In genomic region chr14:121676121-121676591, GRCm38 (mm10) we compare ENCODE assay signal across 8 mouse cellular contexts.
DNase-seq lines count a peak whose midpoint lies in the region; ATAC-seq and TF ChIP-seq lines count a peak whose summit lies in the region.

No protein-coding gene starts in this region.

- H3K27me3 ChIP-seq in midbrain, embryonic 12.5 days, result no peaks in the 10 kb centered on the region
- no peaks in the 10 kb centered on the region for H3K27me3 ChIP-seq in midbrain, embryonic 13.5 days
- H3K27me3 ChIP-seq in hindbrain, postnatal 0 days (ENCODE audit: insufficient read depth, low read length), result no peaks in the 10 kb centered on the region
- H3K27me3 ChIP-seq in stomach, embryonic 15.5 days (replicated peaks), result no peaks in the 10 kb centered on the region

- no peak for ATAC-seq in midbrain, embryonic 12.5 days (ENCODE audit: low FRiP score, low read depth)
- ATAC-seq in midbrain, embryonic 13.5 days, result no peak
- ATAC-seq in hindbrain, postnatal 0 days, result peak; percentile 39; the same call in 1 of the 2 replicates
- peak; percentile 17; the same call in 1 of the 2 replicates for ATAC-seq in stomach, embryonic 15.5 days (ENCODE audit: insufficient read depth, low FRiP score, low read depth)
- ATAC-seq in monocyte, adult 5-6 weeks (replicated peaks; ENCODE audit: insufficient number of reproducible peaks, low FRiP score, low TSS enrichment, poor library complexity, severe bottlenecking), result no peak

- H3K4me1 ChIP-seq in midbrain, embryonic 12.5 days, result peaks cover 14% of the 10 kb centered on the region; the same call in 1 of the 2 replicates
- peaks cover 9% of the 10 kb centered on the region; the same call in 1 of the 2 replicates for H3K4me1 ChIP-seq in midbrain, embryonic 13.5 days (replicated peaks)
- H3K4me1 ChIP-seq in hindbrain, postnatal 0 days (ENCODE audit: insufficient read depth, low read length), result peaks cover 8% of the 10 kb centered on the region; the same call in 1 of the 2 replicates
- H3K4me1 ChIP-seq in stomach, embryonic 15.5 days, result peaks cover 22% of the 10 kb centered on the region

- peak; percentile 44 for DNase-seq in gastrocnemius, adult 18-20 months (ENCODE audit: low spot score)
- DNase-seq in hindbrain, postnatal 0 days (ENCODE audit: low spot score), result no peak
- DNase-seq in cerebellum, postnatal 10 days, result no peak
- no peak for DNase-seq in frontal cortex, postnatal 10 days (ENCODE audit: low spot score in 2 of 2)

- H3K4me2 ChIP-seq in midbrain, embryonic 12.5 days (replicated peaks), result no peak overlapping the region
- H3K4me2 ChIP-seq in midbrain, embryonic 13.5 days (replicated peaks), result no peak overlapping the region
- no peak overlapping the region for H3K4me2 ChIP-seq in hindbrain, postnatal 0 days (ENCODE audit: low read depth, low read length)
- H3K4me2 ChIP-seq in stomach, embryonic 15.5 days, result no peak overlapping the region

- H3K27ac ChIP-seq in midbrain, embryonic 12.5 days (replicated peaks), result 0 out of 2 replicates have a peak overlapping the region, but pooled peaks have one; percentile 3
- H3K27ac ChIP-seq in midbrain, embryonic 13.5 days, result no peak overlapping the region; the same call in 1 of the 2 replicates
- H3K27ac ChIP-seq in hindbrain, postnatal 0 days, result peak overlapping the region; percentile 36; the same call in 1 of the 2 replicates
- peak overlapping the region; percentile 71 for H3K27ac ChIP-seq in stomach, embryonic 15.5 days

- peaks cover 8% of the 10 kb centered on the region; the same call in 1 of the 2 replicates for H3K9me3 ChIP-seq in midbrain, embryonic 12.5 days
- peaks cover 2% of the 10 kb centered on the region; the same call in 1 of the 2 replicates for H3K9me3 ChIP-seq in midbrain, embryonic 13.5 days
- no peaks in the 10 kb centered on the region for H3K9me3 ChIP-seq in hindbrain, postnatal 0 days (ENCODE audit: low read length)
- no peaks in the 10 kb centered on the region for H3K9me3 ChIP-seq in stomach, embryonic 15.5 days

- H3K9ac ChIP-seq in midbrain, embryonic 12.5 days (replicated peaks), result no peak overlapping the region
- no peak overlapping the region for H3K9ac ChIP-seq in midbrain, embryonic 13.5 days (replicated peaks)
- H3K9ac ChIP-seq in hindbrain, postnatal 0 days (replicated peaks; ENCODE audit: low read length), result no peak overlapping the region
- no peak overlapping the region for H3K9ac ChIP-seq in stomach, embryonic 15.5 days

- H3K36me3 ChIP-seq in midbrain, embryonic 12.5 days, result 0 out of 2 replicates have a peak, but pooled peaks cover 3% of the 10 kb centered on the region
- no peaks in the 10 kb centered on the region for H3K36me3 ChIP-seq in midbrain, embryonic 13.5 days
- no peaks in the 10 kb centered on the region for H3K36me3 ChIP-seq in hindbrain, postnatal 0 days (ENCODE audit: insufficient read depth, low read length)
- no peaks in the 10 kb centered on the region for H3K36me3 ChIP-seq in stomach, embryonic 15.5 days

- TF ChIP-seq CTCF in hindbrain, postnatal 0 days (IDR thresholded peaks at IDR 0.05; ENCODE audit: low read depth), result no peak

- no peak overlapping the region for H3K4me3 ChIP-seq in midbrain, embryonic 12.5 days
- no peak overlapping the region for H3K4me3 ChIP-seq in midbrain, embryonic 13.5 days (replicated peaks)
- no peak overlapping the region for H3K4me3 ChIP-seq in hindbrain, postnatal 0 days (ENCODE audit: low read length)
- H3K4me3 ChIP-seq in stomach, embryonic 15.5 days (replicated peaks), result no peak overlapping the region

Comparison
In these comparisons a context has a peak if more than half of its experiments do, and no peak if none do; other contexts are left out.
1. ATAC-seq: peak in hindbrain, postnatal 0 days (single experiment) and stomach, embryonic 15.5 days (single experiment); none in midbrain, embryonic 12.5 days (single experiment), midbrain, embryonic 13.5 days (single experiment) and monocyte, adult 5-6 weeks (single experiment).